Mouse (Mus musculus) heart, postnatal 0 days (tissue): ENCODE measurements around the gene Tnxb.

Experiments
- CTCF ChIP-seq: IDR thresholded peaks from 2 replicates; pipeline ENCODE4 v1.5.1; 2016; ENCODE audit warnings: antibody characterized with exemption, control low read depth, low read depth
- EP300 ChIP-seq: IDR thresholded peaks from 2 replicates; pipeline ENCODE4 v1.6.1; 2016; ENCODE audit warnings: antibody characterized with exemption, low read depth

DNA sequence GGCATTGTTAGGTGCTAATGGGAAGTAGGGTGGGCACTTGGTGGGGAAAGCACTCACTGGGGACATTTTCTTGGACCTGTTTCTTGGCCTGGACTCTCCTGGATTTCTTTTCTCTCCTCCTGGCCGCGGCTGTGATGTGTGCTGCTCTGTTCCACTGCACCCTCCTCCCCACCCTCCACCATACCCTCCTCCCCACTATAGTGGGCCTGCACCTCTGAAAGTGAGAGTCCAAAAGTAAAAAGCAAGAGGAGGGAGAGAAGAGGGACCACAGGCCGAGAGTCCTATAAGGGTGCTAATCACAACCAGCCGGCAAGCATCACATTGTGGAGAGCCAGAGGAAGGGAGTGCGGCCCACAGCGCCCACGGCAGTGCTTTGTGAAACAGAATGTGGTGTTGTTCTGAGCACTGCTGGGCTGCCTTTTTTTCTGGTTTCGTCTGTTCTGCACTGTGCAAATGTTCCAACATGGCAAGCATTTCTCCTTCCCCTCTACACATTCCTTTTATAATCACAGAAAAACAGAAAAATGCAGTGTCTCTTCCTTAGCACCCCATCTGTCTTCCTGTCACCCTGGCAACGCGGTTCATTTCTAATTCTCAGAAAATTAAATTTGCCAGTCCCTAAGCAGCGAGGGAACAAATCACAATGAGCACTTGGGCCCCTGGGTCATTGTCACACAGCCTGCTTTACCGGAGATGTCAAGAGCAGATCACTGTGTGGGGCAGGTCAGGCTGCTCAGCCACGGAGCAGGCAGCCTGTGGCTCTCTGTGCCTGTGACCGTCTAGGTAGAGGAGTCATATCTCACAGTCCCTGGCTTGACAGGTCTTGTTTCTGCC is 29.5 kb downstream of the Tnxb start:
- TF ChIP-seq CTCF (no peak), EP300 (no peak)
